In the genomic region with DNA sequence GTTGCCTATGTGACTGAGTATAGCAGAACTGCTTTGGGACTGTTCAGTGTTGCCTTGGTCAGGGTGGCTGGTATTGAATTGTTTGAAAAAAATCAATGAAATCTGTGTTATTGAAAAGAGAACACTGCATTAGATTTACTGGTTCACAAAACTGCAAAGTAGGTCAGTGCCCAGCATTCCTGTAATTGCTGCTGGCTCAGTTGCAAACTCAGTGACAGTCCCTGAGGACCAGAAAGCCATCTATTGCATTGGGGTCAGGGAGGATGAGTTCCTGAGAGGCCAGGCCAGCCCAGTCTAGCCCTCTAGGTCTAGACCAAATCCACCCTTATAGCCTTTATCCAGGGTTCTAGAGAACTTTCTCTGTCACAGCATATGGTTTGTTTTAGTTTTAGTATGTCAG, we compare ENCODE assay signal across 22 mouse cellular contexts.
DNase-seq lines count a peak whose midpoint lies in the region; ATAC-seq and TF ChIP-seq lines count a peak whose summit lies in the region.
"Had no signal": no experiment of that assay in that cellular context is flagged by ENCODE, and none has a peak within 500 bp of the region (broad histone marks: within the 10 kb centered on the region; RNA-seq: fewer than 3 reads in every experiment).

No protein-coding gene starts in this region.

- no peak for TF ChIP-seq EP300 in lung, postnatal 0 days (IDR thresholded peaks at IDR 0.05)

- H3K4me1 ChIP-seq in embryonic facial prominence, embryonic 11.5 days (ENCODE audit: control insufficient read depth, insufficient read depth, low read length) = no peaks in the 10 kb centered on the region
- H3K4me1 ChIP-seq in embryonic facial prominence, embryonic 10.5 days = no peaks in the 10 kb centered on the region
- H3K4me1 ChIP-seq in hindbrain, embryonic 16.5 days (ENCODE audit: control insufficient read depth, insufficient read depth, low read depth, low read length) = no peaks in the 10 kb centered on the region
- no peaks in the 10 kb centered on the region for H3K4me1 ChIP-seq in hindbrain, embryonic 12.5 days
- no peaks in the 10 kb centered on the region for H3K4me1 ChIP-seq in lung, postnatal 0 days (ENCODE audit: insufficient read depth, low read depth, low read length)
- H3K4me1 ChIP-seq: forebrain, embryonic 10.5 days; limb, embryonic 13.5 days; liver, embryonic 12.5 days had no signal

- H3K27ac ChIP-seq in embryonic facial prominence, embryonic 11.5 days (replicated peaks; ENCODE audit: low read depth, low read length) = no peak overlapping the region
- H3K27ac ChIP-seq in embryonic facial prominence, embryonic 10.5 days (replicated peaks) = no peak overlapping the region
- no peak overlapping the region for H3K27ac ChIP-seq in hindbrain, embryonic 16.5 days (ENCODE audit: low read depth, low read length)
- H3K27ac ChIP-seq in hindbrain, embryonic 12.5 days = no peak overlapping the region
- no peak overlapping the region for H3K27ac ChIP-seq in lung, postnatal 0 days (ENCODE audit: low read length)
- H3K27ac ChIP-seq: forebrain, embryonic 10.5 days; limb, embryonic 13.5 days; liver, embryonic 12.5 days; stomach, postnatal 0 days had no signal

- no peaks in the 10 kb centered on the region for H3K36me3 ChIP-seq in embryonic facial prominence, embryonic 11.5 days (replicated peaks; ENCODE audit: control insufficient read depth, insufficient read depth, low read depth, low read length)
- H3K36me3 ChIP-seq in embryonic facial prominence, embryonic 10.5 days (replicated peaks) = no peaks in the 10 kb centered on the region
- H3K36me3 ChIP-seq in hindbrain, embryonic 16.5 days (ENCODE audit: control insufficient read depth, insufficient read depth, low read length) = no peaks in the 10 kb centered on the region
- no peaks in the 10 kb centered on the region for H3K36me3 ChIP-seq in hindbrain, embryonic 12.5 days
- H3K36me3 ChIP-seq in lung, postnatal 0 days (ENCODE audit: insufficient read depth, low read length) = no peaks in the 10 kb centered on the region
- H3K36me3 ChIP-seq: forebrain, embryonic 10.5 days; limb, embryonic 13.5 days; liver, embryonic 12.5 days had no signal

- no peaks in the 10 kb centered on the region for H3K27me3 ChIP-seq in embryonic facial prominence, embryonic 11.5 days (ENCODE audit: control insufficient read depth, insufficient read depth, low read length)
- no peaks in the 10 kb centered on the region for H3K27me3 ChIP-seq in embryonic facial prominence, embryonic 10.5 days (replicated peaks; ENCODE audit: low read depth, poor library complexity, severe bottlenecking)
- no peaks in the 10 kb centered on the region for H3K27me3 ChIP-seq in hindbrain, embryonic 16.5 days (replicated peaks; ENCODE audit: control insufficient read depth, insufficient read depth, low read length)
- no peaks in the 10 kb centered on the region for H3K27me3 ChIP-seq in hindbrain, embryonic 12.5 days
- H3K27me3 ChIP-seq in lung, postnatal 0 days (replicated peaks; ENCODE audit: insufficient read depth, low read length) = no peaks in the 10 kb centered on the region
- H3K27me3 ChIP-seq: limb, embryonic 13.5 days; liver, embryonic 12.5 days had no signal

- no peak for ATAC-seq in embryonic facial prominence, embryonic 11.5 days (replicated peaks; ENCODE audit: insufficient number of reproducible peaks, low FRiP score, low TSS enrichment, low read depth)
- ATAC-seq in hindbrain, embryonic 16.5 days = peak; percentile 56; the same call in 1 of the 2 replicates
- ATAC-seq in hindbrain, embryonic 12.5 days (ENCODE audit: low FRiP score) = no peak
- no peak for ATAC-seq in lung, postnatal 0 days
- ATAC-seq: activated CD4-positive, CD25-positive, alpha-beta regulatory T cell, adult 4 months; intestine, postnatal 0 days; liver, embryonic 12.5 days had no signal

- peak; percentile 9 for DNase-seq in embryonic facial prominence, embryonic 11.5 days (ENCODE audit: low spot score)
- DNase-seq in embryonic facial prominence, embryonic 10.5 days (ENCODE audit: low spot score) = no peak
- DNase-seq in cerebellum, adult 9-10 months = peak; percentile 11
- peak; percentile 69 for DNase-seq in retina, embryonic 14.5 days (ENCODE audit: low spot score)
- no peak for DNase-seq in lung, postnatal 0 days (ENCODE audit: low spot score)
- DNase-seq: adrenal gland, postnatal 25 days; gastrocnemius, postnatal 10 days; heart, adult 11 months; kidney, postnatal 4 days; lung, adult 18-20 months; lung, postnatal 14 days; right cerebral cortex, postnatal 14 days had no signal

- H3K9me3 ChIP-seq in embryonic facial prominence, embryonic 11.5 days (replicated peaks; ENCODE audit: control insufficient read depth, low read length) = no peaks in the 10 kb centered on the region
- H3K9me3 ChIP-seq in embryonic facial prominence, embryonic 10.5 days = no peaks in the 10 kb centered on the region
- no peaks in the 10 kb centered on the region for H3K9me3 ChIP-seq in hindbrain, embryonic 16.5 days (ENCODE audit: control insufficient read depth, low read length)
- no peaks in the 10 kb centered on the region for H3K9me3 ChIP-seq in hindbrain, embryonic 12.5 days (replicated peaks)
- no peaks in the 10 kb centered on the region for H3K9me3 ChIP-seq in lung, postnatal 0 days (ENCODE audit: low read length)
- H3K9me3 ChIP-seq: forebrain, embryonic 10.5 days; limb, embryonic 13.5 days; liver, embryonic 12.5 days had no signal

- no peak overlapping the region for H3K4me2 ChIP-seq in embryonic facial prominence, embryonic 11.5 days (ENCODE audit: low read depth, low read length)
- H3K4me2 ChIP-seq in hindbrain, embryonic 16.5 days (ENCODE audit: low read length) = no peak overlapping the region
- H3K4me2 ChIP-seq in hindbrain, embryonic 12.5 days (replicated peaks) = no peak overlapping the region
- H3K4me2 ChIP-seq in lung, postnatal 0 days (replicated peaks; ENCODE audit: low read depth, low read length) = no peak overlapping the region
- H3K4me2 ChIP-seq: heart, embryonic 11.5 days; limb, embryonic 13.5 days; liver, embryonic 12.5 days; midbrain, embryonic 11.5 days had no signal

- no peak overlapping the region for H3K4me3 ChIP-seq in embryonic facial prominence, embryonic 11.5 days (ENCODE audit: low read depth, low read length)
- H3K4me3 ChIP-seq in embryonic facial prominence, embryonic 10.5 days = no peak overlapping the region
- no peak overlapping the region for H3K4me3 ChIP-seq in hindbrain, embryonic 16.5 days (ENCODE audit: low read length)
- H3K4me3 ChIP-seq in hindbrain, embryonic 12.5 days = no peak overlapping the region
- no peak overlapping the region for H3K4me3 ChIP-seq in lung, postnatal 0 days (ENCODE audit: low read depth, low read length)
- H3K4me3 ChIP-seq: forebrain, embryonic 10.5 days; limb, embryonic 13.5 days; liver, embryonic 12.5 days had no signal

- no peak for TF ChIP-seq CTCF in lung, postnatal 0 days (IDR thresholded peaks at IDR 0.05)

- no peak overlapping the region for H3K9ac ChIP-seq in embryonic facial prominence, embryonic 11.5 days (replicated peaks; ENCODE audit: low read length)
- H3K9ac ChIP-seq in hindbrain, embryonic 16.5 days (ENCODE audit: low read depth, low read length) = no peak overlapping the region
- H3K9ac ChIP-seq in hindbrain, embryonic 12.5 days = no peak overlapping the region
- H3K9ac ChIP-seq in lung, postnatal 0 days (replicated peaks; ENCODE audit: low read depth) = no peak overlapping the region
- H3K9ac ChIP-seq: limb, embryonic 13.5 days; liver, embryonic 12.5 days had no signal

Comparison
In these comparisons a context has a peak if more than half of its experiments do, and no peak if none do; other contexts are left out.
1. DNase-seq: peak in embryonic facial prominence, embryonic 11.5 days (single experiment), cerebellum, adult 9-10 months (single experiment) and retina, embryonic 14.5 days (single experiment); none in embryonic facial prominence, embryonic 10.5 days (single experiment) and lung, postnatal 0 days (single experiment).